Mouse (Mus musculus) C2C12 (cell line): Measurements from ENCODE around the gene Slc26a1.

Source experiments
- CTCF ChIP-seq: IDR thresholded peaks from one replicate; pipeline ENCODE4 v1.5.1; 2011; ENCODE audit not compliant: control insufficient read depth, insufficient read depth, insufficient read length
- FOSL1 ChIP-seq: IDR thresholded peaks from one replicate; pipeline ENCODE4 v1.8.0; 2011; ENCODE audit warnings: mild to moderate bottlenecking, low read length; ENCODE audit not compliant: poor library complexity, insufficient read depth, severe bottlenecking
- MAX ChIP-seq: IDR thresholded peaks from one replicate; pipeline ENCODE4 v1.6.1; 2011; ENCODE audit warnings: mild to moderate bottlenecking, control low read depth
- MYOD1 ChIP-seq: IDR thresholded peaks from one replicate; pipeline ENCODE4 v1.6.1; 2011; ENCODE audit warnings: low read depth; ENCODE audit not compliant: control insufficient read depth, insufficient read length
- USF1 ChIP-seq: IDR thresholded peaks from one replicate; pipeline ENCODE4 v1.6.1; 2011; ENCODE audit warnings: low read depth, mild to moderate bottlenecking, control low read depth, moderate library complexity

- TF ChIP-seq CTCF: no peak
- TF ChIP-seq MAX: no peak
- no peak for TF ChIP-seq USF1
- TF ChIP-seq MYOD1: no peak
- no peak for TF ChIP-seq FOSL1
These were observed 22.0 kb downstream of the Slc26a1 start for GRCm38 (mm10) chr5:108653341-108653740.
